Mouse (Mus musculus) CH12.LX (cell line): ENCODE measurements around the gene Cacnb3. TPM values are rescaled to one million over a fixed set of nuclear protein-coding genes. Genes with fewer than 3 reads are reported as not detected.

ENCODE experiments used
- DNase-seq: peaks from one replicate; pipeline ENCODE4 v3.0.0-alpha.2; 2013; ENCODE audit errors: extremely low read depth
- H3K27ac ChIP-seq: 2 replicates; pipeline ENCODE4 v1.5.1; 2012; ENCODE audit warnings: low read depth, mild to moderate bottlenecking, control low read depth, moderate library complexity; ENCODE audit not compliant: insufficient read depth
- H3K27me3 ChIP-seq: replicated peaks from 2 replicates; pipeline ENCODE3; 2012; ENCODE audit warnings: inconsistent platforms
- H3K36me3 ChIP-seq, 2 experiments: replicated peaks in 1 of 2; 2 replicates each; pipeline versions ENCODE3 to v1.6.1; 2012; ENCODE audit warnings: inconsistent platforms in 1 of 2, low read length in 1 of 2, mild to moderate bottlenecking in 1 of 2, mixed read lengths in 1 of 2, moderate library complexity in 1 of 2; ENCODE audit not compliant: control insufficient read depth in 1 of 2, insufficient read depth in 1 of 2
- H3K4me1 ChIP-seq, 2 experiments: 2 replicates each; pipeline ENCODE4 v1.6.1; 2012; ENCODE audit warnings: inconsistent platforms in 1 of 2, moderate library complexity in 1 of 2; ENCODE audit not compliant: insufficient read depth in 2 of 2, control insufficient read depth in 1 of 2
- H3K4me2 ChIP-seq: 2 replicates; pipeline ENCODE4 v1.6.1; 2012; ENCODE audit warnings: low read depth, mild to moderate bottlenecking, control low read depth; ENCODE audit not compliant: poor library complexity, insufficient read depth, severe bottlenecking
- H3K4me3 ChIP-seq, 3 experiments: fragments of 150-350 bp in 1 of 3; sonication (generic) in 1 of 3; replicated peaks in 1 of 3; 2 replicates each; pipeline versions ENCODE3 to v1.5.1; 2011 to 2012; ENCODE audit warnings: low read depth in 2 of 3, low read length in 2 of 3, mild to moderate bottlenecking in 2 of 3, moderate library complexity in 2 of 3, control low read depth in 1 of 3, improper control_type of control experiment in 1 of 3, inconsistent platforms in 1 of 3, mixed read lengths in 1 of 3; ENCODE audit not compliant: poor library complexity in 1 of 3
- H3K79me2 ChIP-seq: replicated peaks from 2 replicates; pipeline ENCODE4 v1.6.1; 2012; ENCODE audit warnings: mild to moderate bottlenecking, moderate library complexity; ENCODE audit not compliant: control insufficient read depth, poor library complexity, insufficient read depth, severe bottlenecking; ENCODE audit errors: extremely low read depth
- H3K9ac ChIP-seq: 2 replicates; pipeline ENCODE4 v1.6.1; 2012; ENCODE audit warnings: low read depth, mild to moderate bottlenecking, control low read depth, moderate library complexity; ENCODE audit not compliant: insufficient read depth
- H3K9me3 ChIP-seq: replicated peaks from 2 replicates; pipeline ENCODE3; 2012; ENCODE audit warnings: low read length, inconsistent platforms, mixed read lengths
- ELF1 ChIP-seq: IDR thresholded peaks from 2 replicates; pipeline ENCODE4 v1.6.1; 2014; ENCODE audit warnings: low read depth, mild to moderate bottlenecking, inconsistent platforms, low read length, improper control_type of control experiment
- EP300 ChIP-seq: IDR thresholded peaks from 2 replicates; pipeline ENCODE4 v1.6.1; 2011; ENCODE audit warnings: low read length, improper control_type of control experiment
- JUND ChIP-seq: conservative IDR thresholded peaks from 2 replicates; pipeline ENCODE4 v1.6.1; 2011; ENCODE audit warnings: low read depth, low read length, improper control_type of control experiment
- KAT2A ChIP-seq: IDR thresholded peaks from 2 replicates; pipeline ENCODE4 v1.6.1; 2012; ENCODE audit warnings: low read length, improper control_type of control experiment, inconsistent platforms; ENCODE audit not compliant: insufficient replicate concordance
- MXI1 ChIP-seq: IDR thresholded peaks from 2 replicates; pipeline ENCODE4 v1.6.1; 2011; ENCODE audit warnings: mild to moderate bottlenecking, low read depth, low read length, improper control_type of control experiment
- NELFE ChIP-seq: IDR thresholded peaks from 2 replicates; pipeline ENCODE4 v1.6.1; 2011; ENCODE audit warnings: low read depth, low read length, improper control_type of control experiment
- NRF1 ChIP-seq: IDR thresholded peaks from 2 replicates; pipeline ENCODE4 v1.6.1; 2014; ENCODE audit warnings: low read depth, mild to moderate bottlenecking, inconsistent platforms, low read length, improper control_type of control experiment, moderate library complexity
- POLR2A ChIP-seq: IDR thresholded peaks from 2 replicates; pipeline ENCODE4 v1.6.1; 2011; ENCODE audit warnings: low read depth, mild to moderate bottlenecking, improper control_type of control experiment, low read length
- RCOR1 ChIP-seq: conservative IDR thresholded peaks from 2 replicates; pipeline ENCODE4 v1.6.1; 2012; ENCODE audit warnings: low read depth, mild to moderate bottlenecking, inconsistent platforms, low read length, improper control_type of control experiment
- SMC3 ChIP-seq: IDR thresholded peaks from 2 replicates; pipeline ENCODE4 v1.6.1; 2011; ENCODE audit warnings: low read depth, low read length, improper control_type of control experiment
- TBP ChIP-seq: conservative IDR thresholded peaks from 2 replicates; pipeline ENCODE4 v1.6.1; 2011; ENCODE audit warnings: low read depth, low read length, improper control_type of control experiment
- USF1 ChIP-seq: IDR thresholded peaks from 2 replicates; pipeline ENCODE4 v1.6.1; 2014; ENCODE audit warnings: low read depth, mild to moderate bottlenecking, inconsistent platforms, low read length, improper control_type of control experiment
- USF2 ChIP-seq: conservative IDR thresholded peaks from 2 replicates; pipeline ENCODE4 v1.6.1; 2011; ENCODE audit warnings: low read depth, low read length, improper control_type of control experiment
- ZC3H11A ChIP-seq: IDR thresholded peaks from 2 replicates; pipeline ENCODE4 v1.6.1; 2012; ENCODE audit warnings: low read depth, mild to moderate bottlenecking, inconsistent platforms, low read length, improper control_type of control experiment
- dilution Hi-C: fragments of 300-500 bp; cut with MboI; formaldehyde crosslinking; loops from 2 replicates; pipeline ENCODE4 v1.14.3; 2020; ENCODE audit warnings: low sequenced_read_pairs; ENCODE audit not compliant: extremely low pct_unique_long_range_greater_than_20kb, extremely low pct_ligation_motif_present
- in situ Hi-C: fragments of 300-500 bp; cut with MboI; formaldehyde crosslinking; loops from 3 replicates; pipeline ENCODE4 v1.14.3; 2019; ENCODE audit warnings: low sequenced_read_pairs, low pct_ligation_motif_present, low pct_unique_long_range_greater_than_20kb, mixed read lengths
- polyA plus RNA-seq: library from polyadenylated mRNA; unstranded; fragments of >175 nt; gene quantifications from 2 replicates; pipeline ENCODE4 v1.2.1, GENCODE M21; 2012; ENCODE audit warnings: low read depth; ENCODE audit not compliant: insufficient read length
- total RNA-seq, 2 experiments: library from RNA; depleted of rRNA; stranded (reverse); fragments of 300-350 nt in 1 of 2; fragments of >200 nt in 1 of 2; gene quantifications; 2 replicates each; pipeline ENCODE4 v1.2.3; 2012 to 2014

Cacnb3 gene
- total and polyA plus RNA-seq, 3 experiments: 2.5 to 7.0 (median 4.3) TPM

DNA sequence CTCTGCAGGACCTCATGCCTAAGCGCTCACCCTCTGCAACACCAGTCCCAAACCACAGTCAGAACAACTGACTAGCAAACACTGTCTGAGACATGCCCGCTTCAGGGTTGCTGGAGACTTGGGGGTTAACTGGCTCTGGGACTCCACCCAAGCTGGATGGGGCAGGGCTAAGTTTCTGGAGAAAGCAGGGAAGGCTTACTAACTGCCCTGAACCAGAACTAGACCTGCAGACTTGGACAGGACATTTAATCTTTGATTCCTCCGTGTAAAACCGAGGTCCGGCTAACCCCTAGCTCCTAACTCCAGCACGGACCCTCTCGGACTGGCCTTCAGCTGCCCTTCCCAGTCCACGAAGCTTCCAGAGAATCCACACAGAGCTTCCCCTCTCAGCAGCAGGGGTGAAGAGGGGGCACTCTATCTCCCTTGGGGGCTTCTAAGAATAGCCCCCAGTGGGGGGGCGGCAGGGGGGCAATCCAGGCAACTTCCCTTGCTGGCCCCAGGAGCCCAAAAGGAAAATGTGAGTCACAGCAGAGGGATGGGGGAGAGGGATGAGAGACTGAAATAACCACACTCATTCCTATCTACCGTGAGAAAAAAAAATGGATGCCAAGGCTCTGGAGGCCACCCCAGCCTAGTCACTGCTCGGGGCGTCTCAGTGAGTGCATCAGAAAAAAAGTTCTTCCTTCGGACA, 28.3 kb upstream of the Cacnb3 start (continued):
- TF ChIP-seq USF2: no peak
- TF ChIP-seq, all 38 proteins: peak for 0

DNA sequence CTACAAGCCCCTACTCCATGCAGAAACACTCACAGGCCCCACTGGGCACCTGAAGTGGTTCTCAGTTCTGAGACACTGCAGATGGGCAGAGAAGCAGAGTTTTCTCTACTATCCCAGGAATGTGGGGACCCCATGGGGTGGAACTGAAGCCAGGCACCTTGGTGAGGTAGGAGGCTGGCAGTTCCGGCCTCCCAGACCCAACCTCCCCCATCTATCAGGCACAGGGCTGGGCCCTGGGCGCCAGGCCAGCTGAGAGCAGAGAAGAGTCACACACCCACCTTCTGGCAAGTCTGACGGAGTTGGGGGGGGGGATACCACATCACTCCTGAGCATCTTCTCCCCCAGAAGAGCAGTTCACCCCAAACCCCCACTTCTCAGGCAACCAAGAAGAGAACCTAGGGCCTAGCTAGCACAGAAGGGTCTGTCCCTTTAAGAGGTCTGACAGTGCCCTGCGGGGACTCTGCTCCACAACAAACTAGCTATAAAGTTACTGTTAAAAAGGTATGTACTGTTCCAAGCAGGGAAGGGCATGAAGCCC, 27.6 kb upstream of the Cacnb3 start:
- H3K9ac ChIP-seq: no peak overlapping the region
- no peak overlapping the region for H3K27ac ChIP-seq
- dilution Hi-C loops: no loop called here
- no peak overlapping the region for H3K4me2 ChIP-seq
- no peak overlapping the region for H3K4me3 ChIP-seq
- in situ Hi-C loops: no loop called here
- H3K36me3 ChIP-seq: no peaks in the 10 kb centered on the region
- H3K79me2 ChIP-seq: no peaks in the 10 kb centered on the region
- TF ChIP-seq USF1 (no peak), JUND (no peak), USF2 (no peak), KAT2A (no peak), NELFE (no peak), TBP (no peak), POLR2A (no peak), ZC3H11A (no peak), NRF1 (no peak), MXI1 (no peak), SMC3 (no peak)
- DNase-seq: no peak
- no peaks in the 10 kb centered on the region for H3K9me3 ChIP-seq
- peaks cover 92% of the 10 kb centered on the region for H3K27me3 ChIP-seq
- peaks cover 4 to 6% of the 10 kb centered on the region in 2 experiments; a peak in 3 of 4 replicates for H3K4me1 ChIP-seq

DNA sequence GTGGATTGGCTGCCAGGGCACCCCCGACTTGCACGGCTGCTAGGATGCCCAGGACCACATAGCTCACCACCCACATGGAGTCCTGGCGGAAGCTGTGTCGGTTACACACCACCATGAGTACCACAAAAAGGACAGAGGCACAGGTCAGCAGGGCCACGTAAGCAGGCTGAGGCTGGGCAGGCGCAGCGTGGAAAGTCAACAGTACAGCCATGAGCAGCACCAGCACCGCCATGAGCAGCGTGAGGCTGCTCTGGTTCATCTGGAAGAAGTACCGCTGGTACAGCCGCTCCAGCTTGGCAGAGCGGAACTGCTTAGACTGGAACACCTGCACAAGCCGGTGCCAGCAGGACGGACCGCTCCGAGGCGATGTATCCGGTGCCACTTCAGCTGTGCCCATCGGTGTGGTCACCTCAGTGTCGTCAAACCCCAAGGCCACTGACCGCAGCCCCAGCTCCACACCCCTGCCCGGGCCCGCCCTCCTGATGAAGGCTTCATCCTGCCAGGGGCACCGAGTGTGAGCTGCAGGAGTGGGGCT, 26.5 kb upstream of the Cacnb3 start:
- Histone ChIP-seq H3K9ac (no peak overlapping the region), H3K4me2 (no peak overlapping the region), H3K27me3 (peaks cover 92% of the 10 kb centered on the region), H3K27ac (no peak overlapping the region), H3K36me3 (no peaks in the 10 kb centered on the region), H3K9me3 (no peaks in the 10 kb centered on the region), H3K79me2 (no peaks in the 10 kb centered on the region), H3K4me1 (peaks cover 4 to 10% of the 10 kb centered on the region in 2 experiments; a peak in 3 of 4 replicates), H3K4me3 (no peak overlapping the region)
- no peak for DNase-seq
- dilution Hi-C loops (no loop called here), in situ Hi-C loops (no loop called here)
- TF ChIP-seq SMC3 (no peak), EP300 (no peak), RCOR1 (no peak), ELF1 (no peak)
